Mouse (Mus musculus) frontal cortex, postnatal 25 days (tissue): ENCODE results near the gene Nab1.

Experiments
- DNase-seq, 2 experiments: peaks; one replicate each; pipeline ENCODE4 v3.0.0; 2022; ENCODE audit warnings: low spot score in 2 of 2

The Nab1 gene

DNA sequence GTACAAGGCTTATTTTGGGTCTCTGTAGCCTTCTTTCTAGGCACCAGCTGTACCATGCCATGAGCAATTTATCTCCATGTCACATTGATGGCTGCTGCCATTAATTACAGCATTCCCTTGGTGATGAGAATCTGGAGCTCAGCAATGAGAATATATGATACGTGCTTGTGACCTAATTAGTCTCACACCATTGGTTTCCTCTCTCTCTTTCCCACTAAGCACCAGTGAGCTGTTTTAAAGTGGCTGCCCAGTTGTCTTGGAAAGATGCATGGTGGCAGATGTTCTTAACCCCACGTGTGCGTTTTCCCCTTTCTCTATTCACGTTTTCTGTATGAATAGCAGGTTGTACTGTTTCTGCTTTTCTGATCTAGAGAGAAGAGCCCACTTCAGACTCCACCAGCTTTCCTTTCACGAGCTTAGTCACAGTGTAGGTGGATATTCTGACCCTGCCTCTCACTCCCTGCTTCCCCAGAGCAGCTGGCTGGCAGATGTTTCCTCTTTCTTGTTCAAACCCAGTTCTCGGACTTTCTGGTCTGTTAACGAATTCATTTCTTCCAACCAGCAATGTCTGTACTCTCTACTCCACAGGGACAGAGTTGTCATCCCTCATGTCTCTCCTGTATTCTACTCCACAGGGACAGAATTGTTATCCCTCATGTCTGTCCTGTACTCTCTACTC is 29.5 kb downstream of the Nab1 start:
- DNase-seq: no peak

DNA sequence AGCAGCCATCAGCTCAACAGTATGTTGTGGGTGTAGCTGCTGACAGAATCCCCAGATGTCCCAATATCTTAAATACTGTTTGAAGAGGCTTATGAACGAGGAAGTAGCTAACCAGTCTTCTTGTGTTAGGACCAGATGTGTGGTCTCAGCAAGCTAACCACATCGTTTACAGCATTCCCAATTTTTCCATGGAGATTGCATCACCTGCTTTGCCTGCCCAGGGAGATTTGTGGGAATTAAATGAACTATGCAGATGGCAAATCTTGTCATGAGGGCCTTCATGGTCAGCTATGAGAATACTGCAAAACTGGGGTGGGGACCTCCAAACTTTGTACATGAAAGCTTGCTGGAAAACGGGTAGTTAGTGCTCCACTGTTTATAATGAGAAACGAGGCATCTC is 30.2 kb downstream of the Nab1 start:
- DNase-seq: no peak

DNA sequence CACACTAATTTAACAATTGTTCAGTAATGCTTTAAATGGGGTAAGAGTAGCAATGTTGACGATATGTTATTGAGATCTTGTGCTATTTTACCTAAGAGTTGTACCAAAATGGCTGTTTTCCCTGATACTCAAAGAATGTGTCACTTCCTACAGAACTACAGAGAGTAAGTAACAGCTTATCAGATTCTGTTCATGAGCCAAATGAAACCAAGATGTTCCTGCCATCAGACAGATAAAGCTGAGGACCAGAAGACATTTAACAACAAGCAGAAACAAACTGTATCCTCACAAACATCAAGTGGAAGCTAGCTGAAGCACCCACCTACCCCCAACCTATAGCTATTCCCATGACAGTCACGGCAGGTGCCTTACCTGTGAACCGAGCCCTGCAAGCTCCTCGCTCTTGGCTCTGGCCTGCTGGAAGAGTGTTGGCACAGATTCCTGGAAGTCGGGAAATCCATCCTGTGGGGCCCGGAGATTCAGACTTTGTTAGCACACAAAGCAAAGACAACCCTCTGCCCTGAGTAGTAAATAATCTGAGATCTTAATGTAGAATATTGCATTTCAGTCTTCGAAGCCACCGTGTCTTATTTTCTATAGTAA is 33.9 kb downstream of the Nab1 start:
- no peak for DNase-seq

DNA sequence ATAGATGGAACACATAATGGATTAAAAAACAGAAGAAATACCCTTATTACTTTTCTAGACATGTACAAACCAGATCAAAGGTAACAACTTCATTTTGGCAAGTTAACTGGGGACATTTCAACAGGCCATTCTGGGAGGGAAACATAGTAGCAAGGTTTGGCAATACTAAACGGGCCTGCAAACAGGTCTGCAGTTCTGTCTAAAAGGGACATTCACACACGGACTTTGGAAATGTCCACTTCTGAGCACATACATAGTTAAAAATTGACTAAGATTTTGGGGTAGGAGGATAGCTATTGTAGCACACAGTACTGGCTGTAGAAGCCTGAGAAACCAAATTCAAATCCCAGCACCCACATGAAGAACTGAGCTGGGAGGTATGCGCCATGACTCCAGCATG is 34.6 kb downstream of the Nab1 start:
- no peak for DNase-seq

DNA sequence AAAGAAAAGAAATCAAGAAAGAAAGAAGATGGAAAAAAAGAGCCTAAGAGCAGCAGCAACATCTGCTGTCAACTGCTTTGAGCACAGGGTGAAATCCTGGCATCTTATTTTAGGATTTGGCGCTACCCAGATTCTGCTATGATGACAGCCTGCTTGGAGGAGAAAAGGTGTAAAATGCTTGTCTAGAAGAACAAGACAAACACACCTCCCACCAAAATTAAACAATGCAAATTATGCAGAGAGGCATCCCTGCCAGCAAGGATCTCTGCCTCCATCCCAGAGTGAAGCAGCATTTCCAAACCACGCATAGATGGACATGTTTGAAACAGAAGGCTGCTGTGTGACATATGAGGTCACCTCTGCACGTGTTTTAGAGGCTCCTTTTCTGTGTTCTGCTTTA is 35.2 kb downstream of the Nab1 start:
- DNase-seq: peak in 1 of 2 experiments; percentile 19

DNA sequence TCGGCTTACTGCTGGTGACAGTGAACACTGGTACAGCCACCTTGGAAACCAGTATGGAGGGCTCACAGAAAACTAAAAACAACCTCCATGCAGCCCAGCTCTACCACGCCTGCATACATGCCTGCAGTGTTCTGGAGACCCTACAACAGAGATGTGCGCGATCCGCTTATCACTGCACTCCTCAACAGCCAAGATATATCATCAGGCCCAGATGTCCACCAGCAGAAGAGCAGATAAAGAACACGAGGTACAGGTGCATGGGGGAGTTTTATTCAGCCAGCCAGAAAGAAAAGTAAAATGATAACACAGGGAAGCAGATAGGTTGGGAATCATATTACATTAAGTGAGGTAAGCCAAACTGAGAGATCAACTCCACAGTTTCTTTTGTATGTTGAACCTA is 37.2 kb downstream of the Nab1 start:
- no peak for DNase-seq

DNA sequence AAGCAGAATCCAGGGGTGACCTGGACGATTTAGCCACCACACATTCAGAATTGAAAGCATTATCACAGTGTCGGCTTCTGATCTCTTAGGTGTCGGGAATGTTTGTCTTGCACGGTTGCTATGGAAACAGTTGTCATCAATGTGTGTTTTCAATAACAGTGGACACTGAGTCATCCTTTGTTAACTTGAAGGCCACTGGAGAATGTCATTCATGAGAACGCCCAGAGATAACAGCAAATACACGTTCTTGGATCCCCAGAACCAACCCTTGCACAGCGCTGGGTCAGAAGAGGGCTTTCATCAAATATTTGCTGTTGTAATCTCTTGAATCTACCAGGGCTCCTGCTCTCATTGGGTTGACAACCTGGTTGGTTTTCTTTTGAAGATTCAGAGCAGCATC is 43.9 kb downstream of the Nab1 start:
- DNase-seq: no peak

DNA sequence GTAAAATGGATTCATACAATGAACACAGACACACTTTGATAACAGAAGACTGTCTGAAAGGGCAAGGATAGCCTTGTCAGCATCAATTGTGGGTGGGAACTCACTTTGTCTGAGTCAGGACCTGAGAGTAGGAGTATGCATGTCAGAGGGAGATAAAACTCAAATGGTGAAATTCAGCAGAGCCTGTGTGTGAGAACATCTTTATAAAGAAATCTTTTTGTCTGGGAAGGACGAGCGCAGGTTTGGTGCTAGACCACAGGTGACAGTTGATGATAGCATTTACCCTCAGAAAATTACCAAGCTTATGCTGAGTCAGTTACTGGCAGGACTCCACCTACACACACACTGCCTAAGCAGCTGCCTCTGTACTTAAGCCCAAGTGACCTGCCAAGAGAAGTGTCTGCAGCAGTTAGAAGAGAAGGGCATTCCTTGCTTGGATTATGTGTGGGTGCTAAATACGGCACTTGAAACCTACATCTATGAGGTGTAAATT is 45.9 kb downstream of the Nab1 start:
- DNase-seq: no peak

DNA sequence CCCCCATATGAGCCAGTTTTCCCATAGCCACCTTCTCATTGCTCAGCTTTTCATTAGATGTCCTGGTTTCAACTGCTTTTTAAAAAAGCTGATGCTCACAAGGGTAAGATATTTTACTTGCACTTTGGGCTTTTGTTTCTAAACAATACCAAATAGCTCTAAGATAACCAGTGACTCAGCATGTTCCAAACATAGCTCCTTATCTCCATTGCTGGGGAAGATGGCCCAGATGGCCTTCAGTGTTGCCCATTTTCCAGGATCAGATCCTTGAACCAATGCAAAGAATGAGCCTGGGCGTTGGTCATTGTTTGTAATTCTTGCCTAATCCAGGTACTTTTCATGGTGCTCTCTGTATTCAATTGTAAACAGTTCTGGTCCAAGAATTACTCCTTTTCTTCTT is 49.1 kb downstream of the Nab1 start:
- no peak for DNase-seq

DNA sequence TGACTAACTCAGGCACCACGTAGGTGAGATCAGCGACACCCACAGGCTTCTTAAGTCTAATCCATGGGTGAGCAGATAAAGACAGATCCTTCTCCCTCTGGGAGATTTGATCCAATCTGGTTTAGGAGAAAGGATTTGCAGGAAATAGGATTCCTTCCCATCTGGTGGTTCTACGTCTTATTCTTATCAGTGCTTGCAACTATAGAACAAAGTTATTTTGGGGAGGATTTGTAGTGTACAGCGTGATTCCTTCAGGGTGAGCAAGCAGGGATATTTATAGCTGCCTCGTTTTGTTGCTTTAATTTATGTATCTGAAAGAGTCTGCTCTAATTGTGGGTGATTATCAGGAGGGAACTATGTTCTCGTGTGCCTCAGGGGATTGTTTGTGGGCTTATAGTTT is 64.6 kb downstream of the Nab1 start:
- no peak for DNase-seq

DNA sequence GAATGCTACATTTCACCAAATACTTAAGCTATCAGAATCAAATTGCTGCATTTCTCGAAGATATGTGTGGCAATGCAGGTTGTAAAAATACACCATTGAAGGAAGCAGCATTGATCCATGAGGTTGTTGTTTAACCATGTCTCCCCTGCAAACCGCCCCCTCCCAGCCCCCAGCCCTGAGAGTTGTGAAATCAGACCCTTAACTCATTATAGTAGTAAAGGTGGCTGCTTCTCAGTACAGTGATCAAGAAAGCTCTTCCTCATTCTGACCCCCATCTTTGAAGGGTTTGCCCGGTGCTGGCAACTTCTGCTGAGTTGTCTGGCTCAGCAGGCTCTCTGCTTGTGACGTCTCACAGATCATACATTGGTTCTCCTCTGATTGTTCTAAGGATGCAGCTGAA is 66.4 kb downstream of the Nab1 start:
- DNase-seq: no peak

DNA sequence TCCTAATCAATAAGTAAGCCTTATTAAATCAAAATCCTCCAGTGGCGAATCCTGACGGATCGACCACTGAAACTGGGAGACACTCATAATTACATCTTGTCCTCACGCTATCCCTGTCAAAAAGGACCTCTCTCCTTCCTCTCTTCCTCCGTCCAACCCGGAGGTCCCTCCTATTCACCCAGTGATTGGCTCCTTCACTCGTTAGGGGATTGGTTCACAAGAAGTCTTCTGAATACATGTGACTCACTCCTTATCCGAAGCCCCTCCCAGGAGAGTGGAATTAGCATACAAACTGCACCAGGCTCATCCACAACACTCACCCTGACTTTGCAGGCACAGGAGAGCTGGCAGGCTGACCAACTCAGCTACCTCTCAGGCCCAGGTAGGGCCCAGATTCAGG is 68.7 kb downstream of the Nab1 start:
- no peak for DNase-seq

DNA sequence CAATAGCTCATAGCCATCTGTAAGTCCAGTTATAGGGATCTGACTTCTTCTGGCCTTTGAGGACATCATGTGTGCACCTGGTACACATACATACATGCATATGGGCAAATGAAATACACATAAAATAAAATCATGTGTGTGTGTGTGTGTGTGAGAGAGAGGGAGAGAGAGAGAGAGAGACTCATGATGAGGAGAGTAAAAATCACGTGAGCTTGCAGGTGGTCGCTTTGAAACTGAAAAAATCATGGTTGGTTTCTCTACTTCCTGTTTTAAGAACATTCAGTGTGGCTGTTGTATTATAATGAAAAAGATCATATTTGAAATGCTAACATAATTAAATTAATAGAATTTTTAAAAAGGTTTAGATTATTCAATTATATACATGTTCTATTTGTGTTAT is 69.9 kb downstream of the Nab1 start:
- DNase-seq: no peak

DNA sequence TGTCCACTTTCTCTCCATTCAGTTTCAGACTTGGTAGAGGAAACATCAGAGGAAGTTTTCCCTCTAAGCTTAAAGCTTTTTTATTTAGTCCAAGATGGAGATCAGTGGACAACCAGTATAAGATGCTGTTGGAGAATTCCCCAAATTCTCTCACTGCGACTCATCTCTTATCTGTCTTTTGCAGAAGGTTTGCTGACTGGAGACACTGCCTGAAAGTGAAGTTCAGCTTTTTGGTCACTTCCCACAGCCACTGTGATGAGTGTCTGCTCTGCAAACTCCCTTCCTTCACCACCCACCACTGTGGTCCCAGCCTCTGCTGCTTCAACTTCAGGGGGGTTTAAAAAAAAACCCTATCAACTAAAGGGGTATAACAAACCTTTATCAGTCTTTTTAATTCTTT is 70.4 kb downstream of the Nab1 start:
- DNase-seq: no peak

DNA sequence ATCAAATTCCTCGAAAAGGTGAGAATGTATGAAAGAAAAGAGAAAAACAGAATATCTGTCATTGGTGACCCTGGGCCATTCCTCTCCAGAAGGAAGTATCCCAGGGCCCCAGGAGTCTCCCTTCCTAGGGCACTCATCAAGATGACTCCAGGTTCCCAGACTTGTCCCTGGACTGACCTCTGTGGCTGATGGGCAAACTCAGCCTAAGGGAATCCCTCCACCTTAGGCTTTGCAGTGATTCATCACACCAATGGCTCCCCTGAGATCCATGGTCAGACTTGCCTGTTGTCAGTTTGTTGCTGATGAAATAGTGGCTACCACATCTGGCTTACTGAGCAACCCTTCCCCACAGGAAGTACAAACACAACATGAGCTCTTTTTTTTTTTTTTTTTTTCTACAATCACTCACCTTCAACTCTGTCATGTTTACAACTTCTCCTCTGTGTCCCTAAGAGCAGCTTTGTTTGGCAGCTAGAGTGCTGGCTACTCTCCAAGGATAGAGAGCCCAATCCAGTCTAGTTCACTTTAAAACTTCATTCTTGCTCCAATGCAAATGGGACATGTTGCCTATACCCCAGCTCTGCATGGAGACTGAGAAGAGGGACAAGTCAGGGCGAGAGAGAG is 72.5 kb downstream of the Nab1 start:
- no peak for DNase-seq

DNA sequence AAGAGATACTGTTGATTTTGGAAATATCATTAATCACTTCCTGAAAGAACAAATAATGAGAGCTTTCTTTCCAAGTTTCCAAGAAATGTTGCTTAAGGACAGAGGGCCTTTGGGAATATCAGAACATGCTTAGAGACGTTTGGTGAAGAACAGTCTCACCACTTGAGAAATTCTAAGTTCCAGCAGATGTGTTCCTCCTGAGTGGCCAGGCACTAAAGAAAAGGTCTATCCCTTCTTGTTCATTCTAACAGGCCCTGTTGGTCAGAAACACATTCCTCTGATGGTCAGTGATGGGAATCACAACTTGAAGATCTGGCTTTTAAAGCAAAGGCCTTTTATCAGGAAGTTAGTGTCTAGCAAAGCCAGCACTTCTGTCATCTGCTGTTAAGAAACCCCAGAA is 76.6 kb downstream of the Nab1 start:
- DNase-seq: no peak

DNA sequence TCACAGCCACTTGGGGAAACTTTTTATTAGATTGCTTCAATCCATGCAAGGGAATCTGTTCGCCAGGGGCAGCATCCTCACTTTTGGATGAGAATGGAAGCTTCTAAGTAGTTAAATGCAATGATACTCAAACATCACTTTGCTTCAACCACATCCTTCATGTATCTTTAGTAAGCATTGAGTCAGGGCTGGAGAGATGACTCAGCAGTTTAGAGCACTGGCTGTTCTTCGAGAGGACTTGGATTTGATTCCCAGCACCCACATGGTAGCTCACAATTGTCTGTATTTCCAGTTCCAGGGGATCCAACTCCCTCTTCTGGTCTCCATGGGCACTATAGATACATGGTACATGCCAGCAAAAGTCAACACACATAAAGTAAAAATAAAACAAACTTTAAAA is 77.4 kb downstream of the Nab1 start:
- DNase-seq: no peak

DNA sequence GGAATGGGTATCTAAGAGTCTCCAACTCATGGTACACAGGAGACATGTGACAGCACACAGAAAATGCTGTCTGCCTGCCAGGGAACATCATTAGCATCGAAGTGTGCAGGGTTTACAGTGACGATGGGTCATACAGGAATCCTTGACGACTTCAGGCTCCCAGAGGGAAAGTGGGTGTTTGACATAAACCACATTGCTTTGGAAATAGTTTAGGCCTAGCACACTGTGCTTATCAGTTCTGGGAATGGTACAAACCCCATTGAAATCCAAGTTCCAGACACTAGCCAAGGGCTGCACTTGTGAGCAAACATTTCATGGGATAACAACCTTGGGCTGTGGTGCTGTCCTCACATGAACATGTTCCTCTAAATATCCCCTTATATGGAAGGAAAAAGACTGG is 78.3 kb downstream of the Nab1 start:
- no peak for DNase-seq

DNA sequence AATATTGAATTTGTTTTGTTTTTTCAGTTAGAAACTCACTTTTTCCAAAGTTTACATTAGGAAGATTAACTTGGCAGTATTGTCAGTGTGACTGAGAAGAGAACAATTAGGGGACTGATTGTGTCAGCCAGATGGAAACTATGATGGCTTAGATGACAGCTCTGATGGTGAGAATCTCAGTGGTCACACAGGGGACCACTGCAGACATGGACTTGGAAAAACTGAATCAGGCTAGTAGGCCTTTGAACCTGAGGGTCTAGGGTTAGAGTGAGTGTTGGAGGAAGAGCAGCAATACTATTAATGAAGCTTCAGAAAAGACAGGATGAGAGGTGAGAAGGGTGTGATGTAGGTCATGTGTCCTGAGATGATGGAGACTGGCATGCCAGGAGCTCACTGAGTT is 78.9 kb downstream of the Nab1 start:
- no peak for DNase-seq

DNA sequence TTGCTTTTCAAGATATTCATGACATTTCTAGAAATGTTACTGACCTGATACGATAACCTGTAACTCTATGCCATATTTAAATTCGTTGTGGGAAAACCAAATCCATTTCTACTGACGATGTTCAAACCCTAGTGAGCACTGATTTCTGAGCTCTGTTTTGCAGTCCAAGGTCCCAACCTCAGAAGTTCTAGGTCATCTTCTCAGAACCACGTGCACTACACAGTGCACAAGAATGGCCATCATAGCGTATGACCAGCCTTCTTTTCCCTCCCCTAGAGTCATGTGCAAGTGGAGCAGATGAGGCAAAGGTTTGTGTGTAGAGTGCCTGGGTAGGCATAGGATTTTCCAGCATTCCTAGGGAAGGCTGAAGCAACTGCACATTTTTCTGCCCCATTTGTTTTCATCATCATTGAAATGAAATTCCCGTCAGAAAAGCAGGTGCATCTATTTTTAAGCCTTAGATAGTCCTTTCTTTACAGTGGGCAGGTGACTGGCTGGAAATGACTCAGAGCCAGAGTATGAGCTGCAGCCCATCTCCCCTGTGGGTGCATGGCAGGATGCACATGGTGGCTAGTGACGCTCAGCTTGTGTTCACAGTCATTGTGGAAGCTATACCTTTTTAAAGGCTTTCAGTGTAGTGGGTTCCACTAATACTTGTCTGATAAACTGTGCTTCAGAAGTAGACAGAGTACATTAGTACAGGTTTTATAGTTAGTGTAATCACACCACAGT is 81.2 kb downstream of the Nab1 start:
- no peak for DNase-seq
